Mouse (Mus musculus): ENCODE data around the gene Ncoa7. TPM values are rescaled to one million over a fixed set of nuclear protein-coding genes. Genes with fewer than 3 reads are reported as not detected.

Ncoa7 gene
- 7.4 and 7.9 TPM in 2 replicates for polyA plus RNA-seq (2014; fragmentation: Nextera tagmentation; extraction: Ambion mirVana)

DNA sequence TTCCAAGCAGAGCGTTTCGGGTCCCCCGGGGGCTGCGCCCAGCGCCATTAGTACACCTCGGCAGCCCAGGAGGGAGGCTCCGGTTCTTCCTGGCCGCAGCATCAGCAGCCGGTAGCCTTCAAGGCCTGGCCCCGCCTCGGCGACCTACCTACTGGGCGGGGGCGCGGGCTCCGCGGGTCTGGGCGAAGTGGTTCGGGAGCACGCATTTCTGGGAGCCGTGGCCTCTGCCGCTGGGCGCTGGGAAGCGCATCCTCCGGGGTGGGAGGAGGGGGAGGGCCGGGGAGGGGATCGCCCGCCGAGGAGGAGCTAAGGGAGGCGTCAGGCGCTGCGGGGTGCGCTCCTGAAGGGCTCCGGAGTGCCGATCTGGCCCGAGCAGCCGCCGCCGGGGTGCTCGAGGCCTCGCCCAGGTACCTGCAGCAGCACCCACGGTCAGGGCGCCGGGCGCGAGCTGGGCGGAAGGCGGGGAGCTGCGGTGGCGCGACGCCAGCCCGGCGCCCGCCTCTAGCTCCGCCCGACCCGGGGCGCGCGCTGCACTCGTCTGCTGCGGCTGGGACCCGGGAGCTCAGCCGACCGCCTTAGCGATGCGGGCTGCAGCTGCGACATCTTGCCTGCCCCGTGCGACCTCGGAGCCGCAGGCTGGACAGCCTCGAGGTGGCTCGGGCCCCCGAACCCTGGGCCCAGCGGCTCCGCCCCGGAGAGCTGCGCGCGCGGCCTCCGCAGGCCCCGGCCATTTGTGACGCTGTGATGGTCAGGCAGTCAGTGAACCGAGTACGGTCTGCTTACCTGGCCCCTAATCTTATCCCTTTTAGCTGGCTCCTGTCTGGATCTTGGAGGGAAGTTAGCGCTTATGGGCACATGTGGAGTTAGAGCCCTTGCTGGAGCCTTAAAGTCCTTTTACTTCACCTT, at the start of gene Ncoa7:
TSS of gene Ncoa7 (minus strand) at position 646 of the 906 bp plus-strand sequence.
- under 1% methylated on average over 70 of the region's 89 CpGs for WGBS
- peak within 1 kb of the TSS; percentile 43 for H3K4me2 ChIP-seq (ENCODE audit: low read depth)

DNA sequence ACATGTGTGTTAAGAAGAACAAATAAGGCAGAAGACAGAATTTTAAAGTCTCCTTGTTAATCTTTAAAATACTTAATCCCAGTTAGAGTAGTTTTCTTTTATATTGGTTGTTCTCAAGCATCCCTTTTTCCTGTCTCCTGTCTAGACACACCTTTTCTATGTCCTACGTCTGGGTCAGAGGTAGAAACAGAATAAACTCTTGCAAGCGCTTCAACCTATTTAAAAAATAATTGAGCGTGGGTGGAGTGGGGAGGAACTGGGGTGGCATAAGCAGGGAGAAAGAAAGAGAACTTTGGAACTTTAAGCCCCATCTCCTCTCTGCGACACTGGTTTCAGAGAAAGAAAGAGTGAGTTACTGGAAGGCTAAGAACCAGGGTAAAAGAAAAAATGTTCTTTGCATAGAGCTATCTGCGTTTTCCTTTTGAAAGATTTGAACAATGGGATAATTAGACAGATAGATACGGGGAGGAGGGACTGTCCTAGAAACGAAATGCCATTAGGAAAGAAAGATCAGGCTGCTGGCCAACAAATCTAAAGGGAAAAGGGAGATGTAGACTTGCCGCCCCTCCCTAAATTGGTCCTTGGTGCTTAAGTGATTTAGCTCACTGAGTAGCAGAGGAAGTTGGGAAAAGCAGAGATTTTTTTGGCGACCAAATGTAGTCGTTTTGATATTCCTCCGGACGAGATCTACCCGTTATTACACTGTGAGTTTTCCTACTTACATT, 42.1 kb upstream of the Ncoa7 start:
- Histone ChIP-seq H3K36me3 (ENCODE audit: control insufficient read depth, insufficient read depth, low read length) (no peaks in the 10 kb centered on the region), H3K9ac (ENCODE audit: low read length) (no peak overlapping the region), H3K4me1 (ENCODE audit: control insufficient read depth, insufficient read depth, low read length) (peaks cover 11% of the 10 kb centered on the region; the same call in 1 of the 2 replicates), H3K27me3 (ENCODE audit: control insufficient read depth, insufficient read depth, low read length) (0 out of 2 replicates have a peak, but pooled peaks cover 4% of the 10 kb centered on the region), H3K4me2 (ENCODE audit: low read depth) (no peak overlapping the region), H3K27ac (ENCODE audit: low read depth, low read length) (no peak overlapping the region), H3K4me3 (ENCODE audit: low read depth, low read length) (no peak overlapping the region), H3K9me3 (ENCODE audit: control insufficient read depth, low read length) (no peaks in the 10 kb centered on the region)
- WGBS = 17% methylated on average over 13 of the region's 13 CpGs
- no peak for DNase-seq (ENCODE audit: low spot score)
- no peak for ATAC-seq (ENCODE audit: insufficient read depth, low FRiP score, low TSS enrichment)

More for the DNA sequence above, at the start of gene Ncoa7:
- Histone ChIP-seq H3K4me1 (ENCODE audit: control insufficient read depth, insufficient read depth, low read length) (no peaks in the 10 kb centered on the region; the same call in 1 of the 2 replicates), H3K4me3 (ENCODE audit: low read depth, low read length) (peak within 1 kb of the TSS; percentile 58), H3K9me3 (ENCODE audit: control insufficient read depth, low read length) (no peaks in the 10 kb centered on the region), H3K27ac (ENCODE audit: low read depth, low read length) (peak within 1 kb of the TSS; percentile 89), H3K27me3 (ENCODE audit: control insufficient read depth, insufficient read depth, low read length) (no peaks in the 10 kb centered on the region), H3K9ac (ENCODE audit: low read length) (peak within 1 kb of the TSS; percentile 86), H3K36me3 (ENCODE audit: control insufficient read depth, insufficient read depth, low read length) (no peaks in the 10 kb centered on the region)
- peak; percentile 92 for ATAC-seq (ENCODE audit: insufficient read depth, low FRiP score, low TSS enrichment)
- DNase-seq (ENCODE audit: low spot score) = peak; percentile 83

DNA sequence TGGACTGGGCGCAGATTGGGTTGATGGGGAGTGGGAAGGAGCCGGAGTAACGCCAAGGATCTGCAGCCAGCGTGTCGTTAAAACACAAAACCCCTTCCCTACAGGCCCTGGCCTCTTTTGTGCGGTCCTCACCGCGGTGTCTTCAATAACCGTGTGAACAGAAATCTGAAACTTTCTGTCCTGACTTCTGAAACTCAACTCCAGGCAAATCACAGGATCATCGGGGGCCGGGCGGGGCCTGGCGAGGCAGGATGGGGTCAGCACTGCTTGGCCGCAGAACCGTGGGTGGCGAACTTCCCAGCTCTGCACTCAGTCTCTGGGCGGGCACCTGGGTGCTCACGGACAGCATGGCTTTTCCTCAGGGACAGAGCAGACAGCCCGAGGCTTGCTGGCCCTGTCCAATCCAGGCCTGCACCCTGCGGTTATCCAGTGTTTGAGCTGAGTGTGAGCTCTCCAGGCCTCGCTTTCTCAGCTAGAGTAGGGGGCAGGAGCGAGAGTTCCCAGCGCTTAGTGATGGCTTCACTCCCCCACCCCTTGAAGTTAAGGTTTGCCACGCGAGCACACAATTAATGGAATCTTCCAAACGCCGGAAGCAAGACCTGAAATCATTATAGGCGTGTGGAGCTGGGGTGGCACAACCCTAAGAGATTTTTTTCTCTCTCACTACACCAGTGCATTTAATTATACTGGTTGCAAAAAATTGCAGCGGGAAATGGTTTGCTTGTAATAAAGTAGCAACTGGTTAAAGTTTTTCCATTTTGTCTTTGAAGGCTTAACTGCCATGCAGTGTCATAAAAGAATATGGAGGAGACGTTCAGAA, 41.3 kb upstream of the Ncoa7 start:
- H3K27me3 ChIP-seq (ENCODE audit: control insufficient read depth, insufficient read depth, low read length) = 0 out of 2 replicates have a peak, but pooled peaks cover 4% of the 10 kb centered on the region

DNA sequence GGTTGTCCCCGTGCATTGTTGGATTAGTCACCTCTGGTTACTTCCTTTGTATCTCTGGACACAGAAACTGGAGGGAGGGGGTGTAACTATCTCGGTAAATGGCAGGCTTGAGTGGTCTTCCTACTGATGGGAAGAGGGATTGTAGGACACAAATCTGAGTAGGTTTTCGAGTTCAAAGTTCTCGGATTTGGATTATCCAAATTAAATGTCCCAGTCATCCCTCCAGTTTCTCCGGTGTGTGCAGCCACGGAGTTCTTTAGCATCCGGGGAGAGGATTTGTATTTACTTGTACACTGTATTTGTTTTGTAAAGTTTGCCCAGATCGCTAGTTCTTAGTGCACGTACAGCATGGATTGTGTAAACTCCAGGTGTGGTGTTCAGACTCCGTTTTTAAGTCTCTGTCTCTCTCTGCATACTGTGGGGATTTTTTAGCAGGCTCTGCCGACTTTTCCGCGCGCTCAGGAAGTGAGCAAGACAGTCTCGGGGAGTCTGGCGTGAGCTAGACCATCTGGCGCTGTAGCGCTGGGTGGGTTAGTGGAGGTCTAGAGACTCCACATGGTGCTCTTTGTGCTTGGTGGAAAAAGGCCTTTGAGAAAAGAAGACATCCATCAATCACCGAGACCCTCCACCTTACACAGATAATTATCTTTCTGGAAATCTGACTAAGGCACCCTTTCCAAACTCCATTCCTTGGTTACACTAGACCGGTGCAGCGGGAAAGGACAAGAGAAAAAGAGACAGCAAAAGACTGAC, 40.5 kb upstream of the Ncoa7 start:
- ATAC-seq (ENCODE audit: insufficient read depth, low FRiP score, low TSS enrichment) (peak; percentile 29), DNase-seq (ENCODE audit: low spot score) (peak; percentile 60)
- under 1% methylated on average over 21 of the region's 21 CpGs for WGBS
- H3K27ac ChIP-seq (ENCODE audit: low read depth, low read length) = peak overlapping the region; percentile 34; the same call in 1 of the 2 replicates
- H3K9ac ChIP-seq (ENCODE audit: low read length) = peak overlapping the region; percentile 29
- peaks cover 11% of the 10 kb centered on the region; the same call in 1 of the 2 replicates for H3K4me1 ChIP-seq (ENCODE audit: control insufficient read depth, insufficient read depth, low read length)
- peak overlapping the region; percentile 54 for H3K4me3 ChIP-seq (ENCODE audit: low read depth, low read length)
- no peaks in the 10 kb centered on the region for H3K9me3 ChIP-seq (ENCODE audit: control insufficient read depth, low read length)
- no peaks in the 10 kb centered on the region for H3K36me3 ChIP-seq (ENCODE audit: control insufficient read depth, insufficient read depth, low read length)
- H3K27me3 ChIP-seq (ENCODE audit: control insufficient read depth, insufficient read depth, low read length) = 0 out of 2 replicates have a peak, but pooled peaks cover 4% of the 10 kb centered on the region
- peak overlapping the region; percentile 72 for H3K4me2 ChIP-seq (ENCODE audit: low read depth)

More for the DNA sequence above, 41.3 kb upstream of the Ncoa7 start:
- Histone ChIP-seq H3K4me1 (ENCODE audit: control insufficient read depth, insufficient read depth, low read length) (peaks cover 11% of the 10 kb centered on the region; the same call in 1 of the 2 replicates), H3K36me3 (ENCODE audit: control insufficient read depth, insufficient read depth, low read length) (no peaks in the 10 kb centered on the region), H3K27ac (ENCODE audit: low read depth, low read length) (peak overlapping the region; percentile 34; the same call in 1 of the 2 replicates), H3K4me2 (ENCODE audit: low read depth) (peak overlapping the region; percentile 72), H3K9me3 (ENCODE audit: control insufficient read depth, low read length) (no peaks in the 10 kb centered on the region), H3K4me3 (ENCODE audit: low read depth, low read length) (peak overlapping the region; percentile 54), H3K9ac (ENCODE audit: low read length) (peak overlapping the region; percentile 46)
- DNase-seq (ENCODE audit: low spot score) = peak; percentile 59
- 0 out of 2 replicates have a peak, but pooled peaks have one; percentile 3 for ATAC-seq (ENCODE audit: insufficient read depth, low FRiP score, low TSS enrichment)
- under 1% methylated on average over 30 of the region's 30 CpGs for WGBS

DNA sequence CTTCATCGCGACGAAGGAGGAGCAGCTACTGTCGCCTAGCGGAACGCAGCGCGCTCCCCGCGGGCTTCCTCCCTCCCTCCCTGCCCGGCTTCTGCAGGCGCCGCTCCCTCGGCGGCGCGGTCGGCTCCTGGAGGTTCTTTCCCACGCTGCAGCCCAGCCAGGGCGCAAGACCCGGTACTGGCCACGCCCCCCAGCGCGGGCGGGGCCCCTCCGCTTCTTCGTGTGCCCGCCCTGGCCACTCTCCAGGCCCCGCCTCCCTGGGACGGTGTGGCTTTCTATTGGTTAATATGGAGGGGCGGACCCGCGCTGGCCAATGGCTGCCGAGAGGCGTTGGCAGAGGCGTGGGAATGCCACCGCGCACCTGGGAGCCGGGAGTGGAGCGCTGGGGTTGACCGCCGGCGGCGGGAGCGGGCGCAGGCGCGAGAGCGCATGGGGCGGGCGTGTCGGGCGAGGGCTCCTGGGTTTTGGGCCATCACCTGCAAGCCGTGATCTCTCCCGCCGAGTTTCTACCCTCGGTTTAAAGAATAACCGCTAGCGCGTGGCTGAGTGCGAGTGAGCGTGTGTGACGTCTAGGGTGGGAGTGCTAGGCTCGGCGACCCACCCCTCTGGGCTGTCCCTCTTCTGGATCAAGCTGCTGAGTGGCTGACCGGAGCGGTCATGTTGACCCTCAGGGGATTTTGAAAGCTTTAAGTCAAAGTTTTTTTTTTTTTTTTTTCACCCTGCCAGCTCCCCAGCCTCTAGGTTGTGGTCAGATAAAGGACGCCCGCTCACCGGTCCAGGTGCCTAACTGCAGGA, 39.7 kb upstream of the Ncoa7 start, which contains the start of gene Hey2:
TSS of gene Hey2 (minus strand) at position 159 of the 795 bp plus-strand sequence.
- Histone ChIP-seq H3K36me3 (ENCODE audit: control insufficient read depth, insufficient read depth, low read length) (no peaks in the 10 kb centered on the region), H3K4me2 (ENCODE audit: low read depth) (peak within 1 kb of the TSS; percentile 72), H3K27ac (ENCODE audit: low read depth, low read length) (no peak within 1 kb of the TSS), H3K27me3 (ENCODE audit: control insufficient read depth, insufficient read depth, low read length) (0 out of 2 replicates have a peak, but pooled peaks cover 4% of the 10 kb centered on the region), H3K9ac (ENCODE audit: low read length) (peak within 1 kb of the TSS; percentile 29), H3K4me1 (ENCODE audit: control insufficient read depth, insufficient read depth, low read length) (peaks cover 11% of the 10 kb centered on the region; the same call in 1 of the 2 replicates), H3K4me3 (ENCODE audit: low read depth, low read length) (peak within 1 kb of the TSS; percentile 54), H3K9me3 (ENCODE audit: control insufficient read depth, low read length) (no peaks in the 10 kb centered on the region)
- DNase-seq (ENCODE audit: low spot score) = peak; percentile 99
- peak; percentile 99 for ATAC-seq (ENCODE audit: insufficient read depth, low FRiP score, low TSS enrichment)
- WGBS = under 1% methylated on average over 63 of the region's 70 CpGs

DNA sequence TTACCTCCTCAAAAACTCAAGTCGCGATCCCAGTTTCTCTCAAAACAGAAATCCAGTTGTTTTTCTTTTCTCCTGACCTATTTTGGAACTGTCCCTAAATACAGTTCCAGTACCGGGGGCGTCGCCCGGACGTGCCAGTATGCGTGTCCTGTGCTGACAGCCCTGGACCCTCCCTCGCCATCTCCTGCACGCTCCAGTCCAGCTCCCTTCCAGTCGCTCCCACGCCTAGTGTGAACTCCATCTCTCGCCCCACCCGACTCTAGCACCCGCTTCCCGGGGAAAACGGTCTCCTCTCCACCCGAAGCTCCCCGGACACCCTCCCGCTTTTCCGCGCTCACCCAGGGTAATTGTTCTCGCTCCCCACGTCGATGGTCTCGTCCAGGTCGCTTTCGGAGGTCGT, 39.1 kb upstream of the Ncoa7 start:
- under 1% methylated on average over 29 of the region's 29 CpGs for WGBS
- Histone ChIP-seq H3K9ac (ENCODE audit: low read length) (peak overlapping the region; percentile 19), H3K9me3 (ENCODE audit: control insufficient read depth, low read length) (no peaks in the 10 kb centered on the region), H3K4me2 (ENCODE audit: low read depth) (peak overlapping the region; percentile 72), H3K4me1 (ENCODE audit: control insufficient read depth, insufficient read depth, low read length) (peaks cover 11% of the 10 kb centered on the region; the same call in 1 of the 2 replicates), H3K4me3 (ENCODE audit: low read depth, low read length) (peak overlapping the region; percentile 54), H3K27ac (ENCODE audit: low read depth, low read length) (no peak overlapping the region), H3K27me3 (ENCODE audit: control insufficient read depth, insufficient read depth, low read length) (0 out of 2 replicates have a peak, but pooled peaks cover 4% of the 10 kb centered on the region), H3K36me3 (ENCODE audit: control insufficient read depth, insufficient read depth, low read length) (no peaks in the 10 kb centered on the region)
- ATAC-seq (ENCODE audit: insufficient read depth, low FRiP score, low TSS enrichment) (peak; percentile 56), DNase-seq (ENCODE audit: low spot score) (no peak)

DNA sequence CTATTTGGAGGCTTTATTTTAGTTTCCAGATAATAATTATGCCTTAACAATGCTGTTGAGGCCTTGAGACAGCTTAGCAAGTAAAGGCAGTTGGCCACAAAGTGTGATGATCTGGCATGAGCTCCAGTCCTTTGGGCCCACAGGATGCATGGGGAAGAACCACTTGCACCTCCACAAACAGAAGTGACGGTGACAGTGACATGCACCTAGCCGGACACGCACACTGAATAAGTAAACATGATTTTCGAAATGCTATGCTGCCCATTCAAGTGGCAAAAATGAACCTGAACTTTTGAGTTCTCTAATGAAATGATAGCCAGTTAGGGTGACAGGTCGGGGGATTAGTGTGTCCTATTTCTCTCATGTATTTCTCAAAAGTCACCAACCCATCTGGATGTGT, 37.7 kb upstream of the Ncoa7 start:
- H3K4me2 ChIP-seq (ENCODE audit: low read depth) = no peak overlapping the region; the same call in 1 of the 2 replicates
- 81% methylated on average over 5 of the region's 5 CpGs for WGBS
- peaks cover 11% of the 10 kb centered on the region; the same call in 1 of the 2 replicates for H3K4me1 ChIP-seq (ENCODE audit: control insufficient read depth, insufficient read depth, low read length)
- no peak overlapping the region for H3K9ac ChIP-seq (ENCODE audit: low read length)
- no peak for DNase-seq (ENCODE audit: low spot score)
- H3K27ac ChIP-seq (ENCODE audit: low read depth, low read length) = no peak overlapping the region
- H3K9me3 ChIP-seq (ENCODE audit: control insufficient read depth, low read length) = no peaks in the 10 kb centered on the region
- H3K4me3 ChIP-seq (ENCODE audit: low read depth, low read length) = no peak overlapping the region
- ATAC-seq (ENCODE audit: insufficient read depth, low FRiP score, low TSS enrichment) = no peak
- 0 out of 2 replicates have a peak, but pooled peaks cover 3% of the 10 kb centered on the region for H3K27me3 ChIP-seq (ENCODE audit: control insufficient read depth, insufficient read depth, low read length)
- no peaks in the 10 kb centered on the region for H3K36me3 ChIP-seq (ENCODE audit: control insufficient read depth, insufficient read depth, low read length)
